Mouse (Mus musculus): ENCODE results near the gene Ercc6l.
"Not testable (repeated sequence)": the region's sequence is repeated elsewhere in the genome, so short reads cannot be mapped to it uniquely, and the experiment has no call there.

Gene Ercc6l

DNA sequence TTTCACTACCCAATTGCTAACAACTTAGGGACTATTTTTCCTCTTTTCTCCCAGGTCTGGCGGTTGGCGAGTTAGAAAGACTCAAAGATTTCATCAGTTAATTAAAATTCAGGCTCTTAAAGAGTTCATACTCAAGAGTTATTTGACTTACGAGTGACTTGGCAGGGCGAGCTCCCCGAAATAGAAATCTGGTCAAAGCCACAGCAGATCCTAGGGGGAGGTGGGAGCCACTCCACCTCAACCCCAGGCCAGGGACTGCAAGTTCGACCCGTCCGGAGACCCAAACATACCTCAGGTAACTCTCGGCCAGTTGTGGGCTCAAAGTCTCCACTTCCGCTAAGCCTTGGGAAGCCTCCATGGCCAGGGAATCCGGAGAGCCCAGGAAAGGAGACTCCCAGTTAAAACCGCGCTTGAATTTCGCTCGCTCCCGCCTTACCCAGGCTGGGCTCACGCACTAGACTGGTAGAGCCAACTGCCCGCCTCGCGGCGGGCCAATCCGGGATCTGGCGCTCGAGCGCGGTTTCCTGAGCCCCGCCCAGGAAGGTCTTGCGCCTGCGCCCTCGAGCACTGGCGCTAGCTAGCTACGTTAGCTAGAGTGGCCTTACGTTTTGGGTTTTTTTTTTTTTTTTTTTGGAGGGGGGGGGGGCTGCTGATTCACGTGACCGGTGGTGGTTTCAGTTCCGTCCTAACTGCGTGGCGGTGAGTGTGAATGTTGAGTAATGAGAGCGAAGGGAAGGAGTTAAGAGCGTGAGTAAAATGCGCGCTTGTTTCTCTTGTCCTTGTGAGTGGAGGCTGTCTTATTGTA is at the start of gene Ercc6l:
TSS of gene Ercc6l (minus strand) at position 474 of the 805 bp plus-strand sequence.
- DNase-seq = peak; percentile 89

DNA sequence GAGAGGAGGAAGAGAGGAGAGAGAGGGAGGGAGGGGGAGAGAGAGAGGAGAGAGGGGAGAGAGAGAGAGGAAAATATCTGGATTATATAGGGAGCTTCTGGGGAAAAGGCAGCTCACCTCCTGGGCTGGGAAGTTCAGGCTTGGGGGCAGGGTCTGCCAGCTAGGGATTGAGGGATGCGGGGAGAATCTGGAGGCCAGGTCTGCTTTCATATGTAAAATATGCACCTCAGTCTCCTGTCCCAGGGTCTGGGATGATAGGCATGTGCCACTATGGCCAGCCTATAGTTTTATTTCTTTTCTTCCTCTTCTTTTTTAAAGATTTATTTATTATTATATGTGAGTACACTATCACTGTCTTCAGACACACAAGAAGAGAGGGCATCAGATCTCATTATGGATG is 33.9 kb upstream of the Ercc6l start:
- no peak for DNase-seq

DNA sequence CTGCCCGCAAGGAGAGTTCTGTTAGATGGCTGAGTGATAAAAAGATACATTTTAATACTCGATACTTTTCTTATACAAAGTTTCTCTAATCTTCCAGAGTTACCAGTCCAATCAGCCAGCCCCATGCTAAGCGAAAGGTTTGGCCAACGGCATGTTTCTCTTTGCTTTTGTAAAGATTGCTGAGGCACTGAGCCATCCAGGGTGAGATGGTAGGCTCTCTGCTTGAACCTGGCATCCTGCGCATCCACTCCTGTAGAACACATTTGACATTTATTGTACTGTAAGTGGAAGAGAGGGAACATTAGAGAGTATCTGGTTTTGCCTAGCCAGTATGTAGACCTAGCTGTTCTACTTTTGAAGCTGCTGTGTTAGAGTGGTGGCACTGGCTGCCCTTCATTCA is 32.7 kb upstream of the Ercc6l start:
- no peak for DNase-seq

DNA sequence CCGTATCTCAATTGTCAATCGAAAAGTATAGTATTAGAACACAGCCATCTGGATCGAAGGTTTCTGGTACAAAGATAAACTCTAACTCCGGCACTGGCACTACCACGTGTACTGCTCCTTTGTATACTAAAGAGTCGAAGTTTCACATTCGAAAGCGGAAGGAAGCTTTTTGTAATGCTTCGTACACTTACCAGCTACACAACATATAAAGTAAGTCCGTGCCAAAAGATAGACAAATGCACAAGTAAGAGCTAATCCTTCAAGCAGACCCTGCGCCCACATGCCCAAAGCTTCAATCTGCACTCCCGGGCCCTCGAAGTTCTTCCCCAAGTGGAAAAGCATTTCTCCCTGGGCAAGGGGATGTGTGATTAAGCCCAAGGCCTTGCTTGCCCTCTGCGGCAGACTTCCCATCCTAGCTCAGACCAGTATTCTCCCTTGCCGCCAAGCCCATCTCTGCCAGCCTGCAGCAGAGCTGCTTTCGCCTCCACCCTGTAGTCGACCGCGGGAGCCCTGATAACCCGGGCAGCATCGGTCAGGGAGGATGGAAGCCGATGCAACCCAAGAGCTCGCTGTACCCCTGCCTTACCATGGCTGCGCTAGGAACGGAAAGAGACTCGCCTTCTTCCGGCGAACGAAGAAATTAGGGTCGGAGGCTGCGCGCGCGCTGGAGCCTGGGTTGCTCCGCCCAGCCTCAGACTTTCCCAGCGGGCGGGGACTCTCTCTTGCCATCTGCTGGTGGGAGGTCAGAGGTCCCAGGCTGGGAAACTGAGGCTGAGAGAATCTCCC is 32.0 kb upstream of the Ercc6l start, which contains the start of gene Rps4x:
TSS of gene Rps4x (minus strand) at position 683 of the 786 bp plus-strand sequence.
- peak; percentile 84 for DNase-seq

DNA sequence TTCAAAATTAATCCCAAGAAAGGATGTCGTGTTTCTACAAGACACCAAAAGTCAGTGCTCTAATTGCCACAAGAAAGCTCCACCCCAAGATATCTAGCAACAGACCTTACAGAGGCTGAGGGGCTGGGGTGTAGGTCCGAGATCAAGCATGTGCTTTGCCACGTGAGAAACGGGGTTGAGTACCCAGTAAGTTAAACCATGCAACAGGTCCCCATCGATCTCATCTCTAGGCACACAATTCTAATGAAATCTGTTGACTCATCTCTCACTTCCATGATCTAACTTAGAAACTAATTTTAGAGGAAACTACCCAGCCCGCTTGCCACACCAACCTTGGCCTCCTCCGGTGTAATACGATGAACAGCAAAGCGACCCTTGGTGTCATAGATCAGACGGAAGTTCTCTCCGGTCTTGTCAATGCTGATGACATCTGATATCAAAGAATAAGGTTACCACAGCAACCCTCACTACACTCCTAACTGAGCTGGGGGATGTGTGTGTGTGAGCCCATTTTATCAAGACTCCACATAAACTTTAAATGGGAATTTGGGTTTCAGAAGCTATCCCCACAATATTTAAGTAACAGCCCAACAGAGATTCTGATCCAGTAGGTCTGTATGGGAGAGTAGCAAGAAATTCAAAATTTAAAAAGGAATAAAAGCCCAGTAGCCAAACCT is 30.3 kb upstream of the Ercc6l start:
- DNase-seq = no peak

DNA sequence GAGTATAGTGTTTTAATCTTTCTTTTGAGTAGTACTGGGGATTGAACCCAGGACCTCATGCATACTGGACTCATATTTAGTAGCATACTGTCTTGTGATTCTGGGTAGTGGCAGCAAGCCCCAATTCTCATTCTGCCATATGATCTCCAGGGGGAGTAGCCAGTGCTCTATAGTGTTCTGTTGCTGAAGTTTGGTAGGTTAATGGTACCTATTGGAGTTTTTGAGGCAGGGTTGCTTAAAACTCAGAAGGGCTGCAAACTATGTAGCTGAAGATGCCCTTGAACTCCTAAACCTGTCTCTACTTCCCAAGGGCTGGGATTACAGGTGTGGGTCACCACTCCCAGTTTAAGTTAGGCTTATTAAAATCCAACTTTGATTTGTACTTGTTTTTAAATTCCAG is 25.7 kb upstream of the Ercc6l start:
- DNase-seq = no peak

DNA sequence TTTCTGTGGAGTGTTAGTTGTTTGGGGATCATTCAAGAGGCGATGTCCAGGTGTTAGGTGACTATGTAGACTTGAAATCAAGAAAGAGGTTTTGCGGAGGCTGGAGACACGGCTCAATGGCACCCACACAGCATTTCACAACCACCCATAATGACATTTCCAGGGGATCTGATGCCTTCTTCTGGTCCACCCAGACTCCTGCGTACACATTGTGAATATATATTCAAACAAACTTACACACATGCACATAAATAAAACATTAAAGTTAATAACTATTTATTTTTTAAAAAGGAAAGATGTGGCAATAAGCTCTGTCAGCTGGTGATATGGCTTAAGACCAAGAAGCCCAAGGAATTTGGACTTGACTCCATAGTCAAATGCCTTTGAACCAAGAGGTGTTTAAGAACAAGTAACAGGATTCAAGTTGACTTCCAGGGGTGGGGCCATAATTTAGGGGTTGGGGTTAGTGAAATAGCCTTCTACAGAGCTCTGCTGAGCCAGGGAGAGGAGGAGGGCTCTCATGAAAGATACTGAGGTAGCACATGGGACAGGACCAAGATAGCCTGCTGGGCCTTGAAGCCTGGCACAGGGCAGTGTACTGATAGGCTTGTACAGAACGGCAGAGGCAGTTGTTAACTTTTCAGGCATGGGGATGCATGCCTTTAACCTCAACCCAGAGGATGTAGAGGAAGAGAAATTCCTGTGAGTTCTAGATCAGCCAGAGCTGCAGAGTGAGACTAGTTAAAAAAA is 18.8 kb upstream of the Ercc6l start:
- DNase-seq = no peak

DNA sequence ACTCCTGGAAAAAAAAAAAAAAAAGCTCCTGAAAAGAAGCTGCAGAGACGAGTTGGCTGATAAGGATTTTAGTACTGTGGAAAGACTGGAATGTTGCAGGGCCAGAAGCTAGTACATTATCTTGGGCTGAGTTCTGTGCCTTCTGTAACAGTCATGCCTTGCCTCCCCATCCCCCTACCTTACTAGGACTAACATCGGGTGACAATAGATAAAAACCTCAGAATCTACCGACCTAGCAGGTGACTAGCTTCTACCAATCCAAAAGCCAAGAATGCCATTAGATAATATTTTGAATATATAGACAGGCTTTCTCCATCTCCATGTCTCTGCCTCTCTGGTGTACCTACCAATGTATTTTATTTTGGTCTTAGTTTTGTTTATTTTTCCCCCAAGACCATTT is 14.0 kb upstream of the Ercc6l start:
- no peak for DNase-seq

DNA sequence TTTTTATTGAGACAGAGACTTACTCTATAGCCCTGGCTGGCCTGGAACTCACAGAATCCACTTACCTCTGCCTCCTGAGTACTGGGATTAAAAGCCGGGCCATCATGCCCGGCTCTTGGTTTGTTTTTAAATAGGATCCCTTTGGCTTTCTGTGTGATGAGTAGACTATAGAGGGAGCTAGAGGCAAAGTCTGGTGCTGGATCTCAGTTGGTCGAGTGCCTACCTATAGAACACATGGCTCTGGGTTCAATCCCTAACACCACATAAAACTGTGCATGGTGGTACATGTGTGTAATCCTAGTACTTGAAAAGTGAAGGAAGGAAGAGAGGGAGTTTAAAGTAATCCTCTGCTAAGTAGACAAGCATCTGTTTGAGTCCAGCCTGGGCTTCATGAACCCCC is 13.2 kb upstream of the Ercc6l start:
- DNase-seq = no peak

DNA sequence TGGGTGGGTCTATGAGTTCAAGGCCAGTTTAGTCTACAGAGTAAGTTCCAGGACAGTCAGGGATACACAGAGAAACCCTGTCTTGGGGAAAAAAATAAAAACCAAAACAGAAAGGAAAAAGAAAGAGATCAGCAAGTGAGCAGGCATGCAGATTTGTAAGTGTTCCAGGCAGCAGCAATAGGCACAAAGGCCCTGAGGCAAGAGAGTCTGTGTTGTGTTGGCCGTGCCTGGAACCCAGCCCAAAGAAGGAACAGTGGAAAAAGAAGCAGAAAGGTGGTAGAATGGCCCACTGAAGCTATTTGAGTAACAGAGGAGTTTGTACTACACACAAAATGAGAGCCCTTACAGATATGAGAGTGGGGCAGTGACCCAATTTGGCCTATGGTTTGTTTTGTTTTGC is 12.8 kb upstream of the Ercc6l start:
- no peak for DNase-seq

DNA sequence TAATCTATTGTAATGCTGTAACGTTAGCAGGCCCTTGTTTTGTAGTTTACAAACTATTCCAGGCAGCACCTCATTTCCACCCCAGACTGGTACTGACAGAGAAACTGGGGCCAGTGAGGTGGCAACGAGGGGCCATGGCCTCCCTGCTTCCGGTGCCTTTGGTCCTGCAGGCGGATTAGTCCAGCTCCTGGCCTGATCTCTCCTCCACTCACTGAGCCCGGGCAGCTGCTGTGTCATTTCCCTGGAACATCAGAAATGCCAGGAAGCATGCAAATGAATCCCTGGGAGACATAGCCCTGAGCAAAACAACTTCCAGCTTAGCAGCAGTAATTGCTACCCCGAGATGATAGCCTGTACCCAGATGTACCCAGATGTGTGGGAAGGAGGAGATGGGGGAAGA is 10.1 kb upstream of the Ercc6l start:
- no peak for DNase-seq

DNA sequence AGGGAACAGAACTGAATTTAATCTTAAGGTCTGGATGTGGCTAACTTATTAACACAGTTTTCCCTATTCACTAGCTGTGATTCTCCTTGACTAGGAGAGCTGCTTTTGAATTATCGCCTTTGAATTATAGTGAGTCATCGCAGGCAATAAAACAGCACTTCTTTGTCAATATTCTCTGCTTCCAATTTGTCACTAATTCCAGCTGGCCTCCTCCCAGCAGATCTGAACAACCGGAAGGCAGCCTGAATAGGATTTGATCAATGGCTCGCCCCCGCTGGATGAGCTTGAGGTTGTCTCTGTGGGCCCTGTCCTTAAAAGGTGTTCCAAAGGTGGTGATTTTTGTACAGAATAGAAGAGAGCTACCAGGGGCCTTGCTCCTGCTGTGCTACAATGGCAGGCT is 9.6 kb upstream of the Ercc6l start:
- no peak for DNase-seq

DNA sequence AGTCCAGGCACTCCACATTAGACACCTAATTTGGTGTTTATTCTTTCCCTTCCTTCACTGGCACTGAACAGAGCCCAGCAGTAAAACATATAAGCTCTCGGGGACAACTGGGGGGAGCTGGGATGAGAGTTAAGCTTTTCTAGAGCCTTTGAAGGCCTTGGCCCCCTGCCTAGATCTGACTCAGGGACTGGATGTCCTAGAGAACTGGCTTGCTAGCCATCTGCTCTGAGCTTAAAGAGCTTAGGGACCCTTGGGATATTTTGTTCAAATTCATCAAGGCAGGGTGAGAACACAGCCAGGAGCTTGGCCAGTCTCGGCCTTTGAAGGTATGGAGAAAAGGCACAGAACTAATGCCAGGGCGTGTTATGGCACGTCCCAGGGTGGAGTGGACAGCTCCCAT is 6.6 kb upstream of the Ercc6l start:
- DNase-seq = no peak

DNA sequence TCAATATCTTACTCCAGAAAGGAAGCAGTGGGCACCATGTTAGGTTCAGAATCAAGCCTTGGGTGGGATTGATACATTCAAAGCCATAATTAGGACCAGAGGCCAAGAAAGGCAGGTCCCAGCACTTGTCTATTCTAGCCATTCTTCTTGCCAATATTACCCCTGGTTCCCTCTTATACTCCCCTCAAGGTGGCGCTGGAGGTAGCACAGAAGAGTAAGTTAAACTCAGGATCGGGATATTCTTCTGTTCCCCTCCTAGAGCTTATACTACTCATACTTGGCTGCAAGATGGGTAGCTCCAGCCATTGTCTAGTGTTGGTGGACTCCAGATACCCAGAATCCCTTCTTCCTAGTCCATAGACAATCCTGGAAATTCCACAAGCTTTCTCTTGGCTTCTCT is 6.2 kb upstream of the Ercc6l start:
- DNase-seq = no peak

DNA sequence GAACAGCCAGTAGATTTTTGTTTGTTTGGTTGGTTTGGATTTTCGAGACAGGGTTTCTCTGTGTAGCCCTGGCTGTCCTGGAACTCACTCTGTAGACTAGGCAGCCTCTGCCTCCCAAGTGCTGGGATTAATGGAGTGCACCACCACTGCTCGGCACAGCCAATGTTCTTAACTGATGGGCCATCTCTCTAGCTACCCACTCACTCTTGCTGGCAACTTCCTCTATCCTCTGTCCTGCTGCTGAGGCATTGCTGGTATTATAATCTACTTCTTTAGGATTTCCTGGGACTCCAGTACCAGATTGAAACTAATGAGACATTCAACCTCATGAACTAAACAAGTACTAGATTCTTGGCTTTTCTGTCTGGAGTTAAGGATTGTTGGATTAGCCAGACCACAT is 3.6 kb upstream of the Ercc6l start:
- DNase-seq = no peak

DNA sequence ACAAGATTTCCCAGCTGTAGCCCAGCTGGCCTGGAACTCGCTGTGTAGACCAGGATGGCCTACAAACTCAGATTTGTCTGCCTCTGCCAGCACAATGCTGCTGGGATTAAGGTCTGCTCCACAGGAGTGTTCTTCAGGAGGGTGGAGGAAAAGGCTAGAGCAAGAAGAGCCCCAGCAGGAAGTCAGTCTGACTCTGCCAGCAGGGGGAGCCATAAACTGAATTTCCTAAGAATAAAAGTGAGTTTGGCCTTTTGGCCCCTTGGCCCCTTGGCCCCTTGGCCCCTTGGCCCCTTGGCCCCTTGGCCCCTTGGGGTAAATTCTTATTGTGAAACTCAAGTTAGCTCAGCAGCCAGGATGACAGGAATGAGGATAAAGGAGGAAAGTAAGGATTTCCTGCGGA is 2.9 kb upstream of the Ercc6l start:
- peak; percentile 41 for DNase-seq

DNA sequence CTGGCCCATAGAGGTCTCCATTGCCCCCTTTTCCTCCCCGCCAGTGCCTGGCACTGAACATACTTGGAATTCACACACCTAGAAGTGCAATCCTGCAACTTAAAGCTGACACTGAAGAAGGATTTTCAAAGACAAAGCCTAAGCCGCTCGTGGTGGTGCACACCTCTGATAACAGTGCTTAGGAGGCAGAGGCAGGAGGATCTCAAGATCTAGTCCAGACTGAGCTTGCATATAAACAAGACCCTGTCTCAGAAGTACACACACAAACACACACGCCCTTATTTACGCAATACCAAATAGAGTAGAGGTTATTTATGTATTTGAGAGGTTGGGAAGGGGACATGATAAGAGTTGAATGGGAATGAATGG is 516 bp upstream of the Ercc6l start:
- DNase-seq = no peak

DNA sequence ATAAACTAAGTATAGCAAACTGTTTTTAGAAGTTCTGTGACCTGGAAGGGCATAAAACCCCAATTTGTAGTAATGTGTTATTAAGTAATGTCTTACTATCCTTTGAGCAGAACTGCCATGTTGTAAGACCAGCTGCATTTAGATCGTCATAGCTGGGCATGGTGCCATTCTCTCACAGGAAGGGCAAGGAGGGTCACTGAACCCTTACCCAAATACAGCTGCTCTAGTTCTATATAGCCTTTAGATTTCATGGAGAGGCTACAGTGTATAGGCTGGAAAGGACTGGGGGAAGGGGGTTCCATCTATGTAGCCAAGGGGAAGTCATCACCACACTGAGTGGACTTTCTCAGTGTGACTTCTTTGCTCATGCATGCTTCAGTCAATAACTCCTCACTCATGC is 15.7 kb downstream of the Ercc6l start:
- no peak for DNase-seq

DNA sequence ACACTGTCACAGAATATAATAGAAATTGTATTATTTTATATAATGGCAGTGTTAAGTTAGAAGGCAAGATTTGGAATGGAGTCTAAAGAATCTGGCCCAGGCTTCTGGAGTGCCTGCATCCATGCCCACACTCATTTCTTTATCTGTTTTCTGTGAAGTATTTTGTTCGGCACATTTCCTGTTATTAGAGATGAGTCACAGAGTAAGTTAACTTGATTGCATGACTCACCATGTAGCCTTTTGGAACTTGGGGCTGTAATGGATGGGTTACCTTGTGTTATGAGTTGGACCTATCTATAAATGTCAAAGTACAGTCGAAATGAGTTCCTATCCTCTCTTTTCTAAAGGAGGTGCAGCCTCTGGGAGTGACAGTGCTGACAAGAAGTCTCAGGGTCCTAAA is 35.6 kb downstream of the Ercc6l start:
- no peak for DNase-seq

DNA sequence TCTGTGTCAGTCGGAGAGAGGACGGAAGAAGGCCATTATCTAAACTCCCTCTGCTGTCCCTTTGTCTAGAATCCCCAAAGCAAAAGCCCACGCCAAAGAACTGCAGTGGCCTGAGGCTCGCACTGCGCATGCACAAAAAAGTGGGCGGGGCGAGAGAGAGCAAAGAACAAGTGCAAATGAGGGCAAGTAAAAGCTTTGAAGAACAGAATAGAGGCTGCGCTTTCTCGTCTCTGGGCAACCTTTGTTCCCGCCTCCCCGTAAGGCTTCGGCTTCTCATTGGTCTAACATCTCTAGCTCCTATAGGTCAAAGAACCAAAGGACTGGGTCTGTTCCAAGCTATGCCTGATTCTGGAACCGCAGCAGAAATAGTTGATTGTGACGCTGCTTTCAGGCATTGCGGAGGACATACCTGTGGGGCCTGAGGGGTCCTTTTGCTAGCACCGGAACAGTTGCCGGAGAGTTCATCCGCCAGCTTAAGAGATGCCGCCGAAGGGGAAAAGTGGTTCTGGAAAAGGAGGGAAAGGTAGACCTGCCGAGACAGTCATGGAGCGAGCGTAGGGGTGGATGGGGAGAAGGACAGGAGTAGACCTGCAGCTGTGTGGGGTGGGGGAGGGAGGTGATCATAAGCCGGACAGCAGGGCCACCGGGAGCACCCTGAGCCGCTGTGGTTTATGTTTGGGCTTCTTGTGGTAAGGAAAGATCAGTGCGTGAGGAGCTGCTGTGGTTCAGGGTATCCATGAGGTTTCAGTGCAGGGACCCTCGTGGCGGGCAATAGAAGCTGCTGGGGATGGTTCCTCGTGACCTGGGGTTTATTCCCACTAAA is 37.6 kb downstream of the Ercc6l start, which contains the start of gene Pin4:
TSS of gene Pin4 (plus strand) at position 406 of the 823 bp plus-strand sequence.
- peak; percentile 91 for DNase-seq

DNA sequence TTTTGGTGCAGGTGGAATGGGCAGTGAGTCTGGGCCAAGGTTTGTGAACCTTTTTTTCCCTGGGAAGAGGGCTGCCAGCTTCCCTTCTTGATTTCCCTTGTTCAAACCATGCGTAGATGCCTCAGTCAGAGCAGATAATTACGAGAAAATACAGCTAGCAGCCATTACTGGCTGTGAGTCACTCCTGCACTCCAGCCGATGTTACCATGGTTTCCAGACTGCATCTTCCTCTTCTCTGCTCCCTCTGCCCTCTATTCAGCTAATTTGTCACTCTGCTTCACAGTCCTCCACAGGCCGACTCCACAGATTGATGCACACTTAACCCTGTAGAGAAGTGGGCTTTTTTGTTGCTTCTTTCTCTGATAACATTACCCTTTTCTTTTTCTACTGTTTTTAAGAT is 41.2 kb downstream of the Ercc6l start:
- DNase-seq = no peak

DNA sequence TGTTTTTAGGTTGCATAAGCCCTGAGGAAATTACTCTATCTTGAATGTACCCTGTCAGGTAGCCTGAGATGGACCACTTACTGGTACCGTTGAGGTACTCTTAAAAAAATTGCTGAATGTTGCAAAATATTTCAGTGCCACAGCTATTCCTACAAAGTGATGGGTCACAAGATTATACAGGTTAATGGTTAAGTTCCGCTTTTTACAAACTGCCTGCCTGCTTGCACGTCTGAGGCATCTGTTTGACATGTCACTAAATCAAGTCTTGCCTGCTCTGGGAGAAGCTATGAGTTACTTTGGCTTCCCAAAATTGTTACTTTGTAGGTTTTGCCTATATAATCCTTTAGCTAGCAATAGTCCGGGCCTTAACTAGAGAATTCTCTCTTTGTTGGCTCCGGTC is 47.5 kb downstream of the Ercc6l start:
- DNase-seq = not testable (repeated sequence)
